Mouse (Mus musculus) subcutaneous adipose tissue, adult 2 months (tissue): ENCODE data around the gene Taf5. TPM values are rescaled to one million over a fixed set of nuclear protein-coding genes. Genes with fewer than 3 reads are reported as not detected.

Experiments used
- polyA plus RNA-seq: library from polyadenylated mRNA; depleted of rRNA; stranded (reverse); fragments of >200 nt; gene quantifications from 2 replicates; pipeline ENCODE4 v1.2.3, GENCODE M21; 2012; ENCODE audit warnings: low replicate concordance; rRNA removed

The Taf5 gene
- polyA plus RNA-seq = 1.7 and 3.0 TPM in 2 replicates

DNA sequence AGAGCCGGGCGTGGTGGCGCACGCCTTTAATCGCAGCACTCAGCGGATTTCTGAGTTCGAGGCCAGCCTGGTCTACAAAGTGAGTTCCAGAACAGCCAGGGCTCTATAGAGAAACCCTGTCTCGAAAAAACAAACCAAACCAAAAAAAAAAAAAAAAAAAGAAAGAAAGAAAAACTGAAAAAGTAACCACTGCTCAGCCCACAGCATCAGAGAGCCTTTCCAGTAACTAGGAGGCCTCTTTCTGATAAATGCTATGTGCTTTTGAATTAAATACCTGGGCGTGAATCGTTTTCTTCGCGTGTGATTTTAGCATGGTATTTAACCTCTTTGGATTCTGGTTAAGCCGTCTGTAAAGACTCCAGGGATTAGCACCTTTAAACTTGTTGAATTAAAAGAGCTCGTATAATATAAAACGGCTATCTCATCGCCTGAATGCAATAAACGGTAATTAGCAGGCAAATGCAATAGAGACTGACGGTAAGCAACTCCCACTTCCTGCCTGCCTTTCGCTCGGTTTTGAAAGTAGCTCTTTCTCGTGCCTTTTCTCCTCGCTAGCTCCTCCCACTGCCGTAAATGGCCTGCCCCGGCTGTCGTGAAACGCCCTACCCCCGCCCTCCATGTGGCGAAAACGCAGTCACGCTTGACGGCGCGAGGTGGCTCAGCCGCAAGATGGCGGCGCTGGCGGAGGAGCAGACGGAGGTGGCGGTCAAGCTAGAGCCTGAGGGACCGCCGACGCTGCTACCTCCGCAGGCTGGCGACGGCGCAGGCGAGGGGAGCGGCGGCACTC lies at the start of gene Taf5:
TSS of gene Taf5 (plus strand) at position 651 of the 787 bp plus-strand sequence.

DNA sequence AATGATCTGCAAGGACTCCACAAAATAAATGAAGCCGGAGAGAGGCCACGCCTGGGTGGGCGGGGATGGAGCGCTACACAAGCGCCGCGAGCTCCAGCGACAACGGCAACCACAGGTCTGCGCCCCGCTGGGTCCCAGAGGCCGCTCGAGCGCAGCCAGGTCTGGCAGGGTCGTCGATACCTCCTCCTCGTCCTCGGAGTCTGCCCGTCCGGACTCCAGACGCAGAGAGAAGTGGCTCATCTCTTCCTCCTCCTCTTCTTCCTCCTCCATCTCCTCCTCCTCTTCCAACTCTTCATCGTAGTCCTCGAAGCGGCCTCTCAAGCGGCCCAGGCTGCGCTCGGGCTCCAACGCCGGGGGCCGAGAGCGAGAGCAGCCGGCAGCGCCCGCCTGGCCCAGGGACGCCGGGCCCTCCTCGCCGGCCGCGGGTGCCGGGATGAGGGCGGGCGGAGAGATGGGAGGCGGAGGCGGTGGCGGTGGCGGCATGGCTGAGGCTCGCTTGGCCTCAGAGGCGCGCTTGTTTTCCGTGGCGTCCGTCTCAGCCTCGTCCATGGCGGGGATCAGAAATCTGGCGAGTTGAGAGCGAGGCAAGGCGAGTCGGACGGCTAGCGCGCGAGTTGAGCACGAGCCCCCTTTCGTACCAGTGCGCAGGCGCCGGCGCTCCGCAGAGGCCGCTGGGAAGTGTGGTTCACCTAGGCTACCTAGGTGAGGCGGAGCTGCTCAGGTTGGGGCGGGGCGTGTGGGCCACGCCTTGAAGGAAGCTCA lies 17.1 kb upstream of the Taf5 start, which contains the start of gene Pcgf6:
TSS of gene Pcgf6 (minus strand) at position 636 of the 762 bp plus-strand sequence.

DNA sequence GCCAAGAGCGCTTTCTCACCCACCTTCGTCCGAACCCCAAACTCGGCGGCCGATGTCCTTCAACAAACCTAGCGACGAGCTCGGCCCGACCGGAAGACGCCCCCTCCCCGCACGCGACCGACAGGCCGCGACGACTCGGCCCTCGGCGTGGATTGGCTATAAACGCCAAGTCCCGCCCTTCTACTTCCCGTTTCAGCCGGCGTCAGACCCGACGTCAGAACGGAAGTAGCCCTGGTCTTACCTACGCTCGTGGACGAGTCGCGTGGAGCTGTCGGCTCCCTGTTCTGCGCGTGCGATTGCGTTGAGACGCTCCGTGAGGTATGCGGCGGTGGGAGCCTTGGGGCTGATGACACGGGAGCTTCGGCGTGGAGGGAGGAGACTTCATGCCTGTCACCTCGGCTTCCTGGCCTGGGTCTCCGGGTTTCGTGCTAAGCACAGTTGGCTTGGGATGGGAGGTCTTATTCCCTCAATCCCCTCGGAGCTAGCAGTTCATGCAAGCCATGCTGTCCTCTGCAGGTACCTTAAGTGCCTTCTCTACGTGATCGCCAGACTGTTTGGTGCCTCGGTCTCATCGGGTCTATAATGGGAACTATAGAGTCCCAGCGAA lies 23.1 kb downstream of the Taf5 start, which contains the start of the genes Usmg5 and Pdcd11:
TSS of gene Usmg5 (minus strand) at position 98 of the 607 bp plus-strand sequence.
TSS of gene Pdcd11 (plus strand) at position 219 of the 607 bp plus-strand sequence.

Other genes starting within 250 kb of the Taf5 start
- 0.10 and 0.13 TPM in 2 replicates for gene Ina, start 53.0 kb upstream of the Taf5 start, polyA plus RNA-seq
- gene Nt5c2, start 52.6 kb upstream of the Taf5 start, polyA plus RNA-seq = 15.3 and 28.4 TPM in 2 replicates
- gene Pcgf6, start 16.8 kb upstream of the Taf5 start, polyA plus RNA-seq = 4.3 and 14.3 TPM in 2 replicates
- gene Usmg5, start 22.9 kb downstream of the Taf5 start, polyA plus RNA-seq = 108 and 155 TPM in 2 replicates
- gene Pdcd11, start 23.0 kb downstream of the Taf5 start, polyA plus RNA-seq = 7.1 and 16.9 TPM in 2 replicates
- 14.0 and 22.3 TPM in 2 replicates for gene Calhm2, start 70.5 kb downstream of the Taf5 start, polyA plus RNA-seq
- not detected in 2 replicates for gene Calhm1, start 76.5 kb downstream of the Taf5 start, polyA plus RNA-seq
- gene Calhm3, start 90.0 kb downstream of the Taf5 start, polyA plus RNA-seq = not detected in 2 replicates
- gene Neurl1a, start 111.1 kb downstream of the Taf5 start, polyA plus RNA-seq = 1.0 and 9.5 TPM in 2 replicates